Comparison of ENCODE assay signal across 32 mouse cellular contexts in the genomic region with DNA sequence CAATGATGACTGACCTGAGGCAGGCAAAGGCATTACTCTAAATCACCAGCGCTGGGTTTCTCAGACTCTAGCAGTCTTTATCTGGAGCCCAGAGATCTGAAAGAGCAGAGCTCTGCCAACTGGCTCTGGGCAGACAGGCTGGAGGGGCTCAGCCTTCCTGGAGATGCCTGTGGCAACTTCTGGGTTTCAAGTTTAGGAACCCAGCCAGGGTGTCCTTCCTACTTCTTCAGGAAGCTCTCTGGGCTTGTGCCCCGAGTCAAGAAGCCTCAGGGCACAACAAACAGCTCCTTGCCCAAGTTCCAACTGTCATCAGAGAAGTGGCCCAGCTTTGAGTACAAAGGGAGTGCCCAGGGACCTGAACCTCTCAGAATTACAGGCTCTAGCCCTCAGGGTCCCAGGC. TPM values are rescaled to one million over a fixed set of nuclear protein-coding genes. Genes with fewer than 3 reads are reported as not detected.
"Had no signal": no experiment of that assay in that cellular context is flagged by ENCODE, and none has a peak within 500 bp of the region (broad histone marks: within the 10 kb centered on the region; RNA-seq: fewer than 3 reads in every experiment).

No protein-coding gene starts in this region.

- ATAC-seq: hindbrain, embryonic 16.5 days; inflammation-experienced regulatory T-cells, adult 6 months; intestine, embryonic 15.5 days; intestine, postnatal 0 days had no signal

- H3K4me3 ChIP-seq: heart, adult 2 months; heart, embryonic 13.5 days; heart, embryonic 15.5 days; hindbrain, embryonic 10.5 days; hindbrain, embryonic 12.5 days; intestine, embryonic 15.5 days; layer of hippocampus, adult 2 months; left cerebral cortex, adult 2 months; limb, embryonic 10.5 days; limb, embryonic 12.5 days had no signal

- H3K4me2 ChIP-seq: heart, embryonic 11.5 days; heart, embryonic 13.5 days; heart, embryonic 15.5 days; hindbrain, embryonic 12.5 days; hindbrain, embryonic 14.5 days; intestine, embryonic 15.5 days; limb, embryonic 12.5 days; liver, embryonic 11.5 days had no signal

- H3K4me1 ChIP-seq: heart, embryonic 13.5 days; heart, embryonic 15.5 days; hindbrain, embryonic 10.5 days; hindbrain, embryonic 12.5 days; intestine, embryonic 15.5 days; limb, embryonic 10.5 days; limb, embryonic 12.5 days had no signal

- H3K9me3 ChIP-seq: heart, embryonic 13.5 days; heart, embryonic 15.5 days; hindbrain, embryonic 10.5 days; hindbrain, embryonic 12.5 days; intestine, embryonic 15.5 days; limb, embryonic 10.5 days; limb, embryonic 12.5 days had no signal

- H3K36me3 ChIP-seq: heart, embryonic 13.5 days; heart, embryonic 15.5 days; hindbrain, embryonic 10.5 days; hindbrain, embryonic 12.5 days; intestine, embryonic 15.5 days; limb, embryonic 10.5 days; limb, embryonic 12.5 days had no signal

- DNase-seq: gastrocnemius, postnatal 14 days; gastrocnemius, postnatal 36 days; heart, adult 2 months; heart, postnatal 14 days; heart, postnatal 36 days; kidney, adult 18-20 months; kidney, adult 8-10 months; kidney, postnatal 10 days; kidney, postnatal 25 days; kidney, postnatal 4 days; liver had no signal

- H3K27ac ChIP-seq: heart, adult 2 months; heart, embryonic 13.5 days; heart, embryonic 15.5 days; hindbrain, embryonic 10.5 days; hindbrain, embryonic 12.5 days; hindbrain, embryonic 14.5 days; intestine, embryonic 15.5 days; layer of hippocampus, adult 2 months; left cerebral cortex, adult 2 months; limb, embryonic 10.5 days; limb, embryonic 12.5 days had no signal

- H3K9ac ChIP-seq: heart, embryonic 13.5 days; heart, embryonic 15.5 days; hindbrain, embryonic 12.5 days; hindbrain, embryonic 14.5 days; intestine, embryonic 15.5 days; limb, embryonic 12.5 days had no signal

RNA-seq across cellular contexts. Expression of gene Bicdl2, which starts 5.9 kb away (rescaled TPM):
- total RNA-seq: gastrocnemius, adult 18-20 months; gastrocnemius, adult 8-10 months; gastrocnemius, postnatal 14 days; gastrocnemius, postnatal 36 days; heart, adult 2 months; heart, postnatal 14 days; heart, postnatal 36 days; layer of hippocampus, adult 2 months; layer of hippocampus, postnatal 10 days; layer of hippocampus, postnatal 25 days; left cerebral cortex, adult 2 months; left cerebral cortex, postnatal 14 days; left cerebral cortex, postnatal 36 days had no signal
- polyA plus RNA-seq: heart, adult 2 months had no signal

RNA-seq across cellular contexts. Expression of gene Mmp25, which starts 9.3 kb away (rescaled TPM):
- total RNA-seq: gastrocnemius, adult 8-10 months; gastrocnemius, postnatal 36 days had no signal
- polyA plus RNA-seq: liver, embryonic 11.5 days had no signal
